Mouse (Mus musculus): Measurements from ENCODE around the gene Vmp1.
A peak's percentile ranks its signal among the peaks of the same experiment; 100 is the strongest.

The Vmp1 gene

GRCm38 (mm10) chr11:86602116-86602515 is 81.5 kb downstream of the Vmp1 start:
- DNase-seq (ENCODE audit: low read depth, low spot score), result peak; percentile 87

GRCm38 (mm10) chr11:86600209-86600557 is 83.5 kb downstream of the Vmp1 start:
- DNase-seq (ENCODE audit: low read depth, low spot score), result no peak

- no peak for DNase-seq (ENCODE audit: low read depth, low spot score)
Measured at GRCm38 (mm10) chr11:86599378-86600208, 84.0 kb downstream of the Vmp1 start.

- peak; percentile 62 for DNase-seq (ENCODE audit: low read depth, low spot score)
Measured at GRCm38 (mm10) chr11:86598572-86598971, 85.1 kb downstream of the Vmp1 start.

- no peak for DNase-seq (ENCODE audit: low read depth, low spot score)
Measured at GRCm38 (mm10) chr11:86598154-86598553, 85.5 kb downstream of the Vmp1 start.

GRCm38 (mm10) chr11:86596976-86597375 is 86.7 kb downstream of the Vmp1 start:
- DNase-seq (ENCODE audit: low read depth, low spot score), result no peak

- no peak for DNase-seq (ENCODE audit: low read depth, low spot score)
Measured at GRCm38 (mm10) chr11:86596187-86596960, 87.3 kb downstream of the Vmp1 start.

GRCm38 (mm10) chr11:86595366-86595765 is 88.3 kb downstream of the Vmp1 start:
- no peak for DNase-seq (ENCODE audit: low read depth, low spot score)

- DNase-seq (ENCODE audit: low read depth, low spot score), result no peak
Measured at GRCm38 (mm10) chr11:86594188-86594876, 89.3 kb downstream of the Vmp1 start.

GRCm38 (mm10) chr11:86593443-86593842 is 90.2 kb downstream of the Vmp1 start:
- no peak for DNase-seq (ENCODE audit: low read depth, low spot score)

- peak; percentile 95 for DNase-seq (ENCODE audit: low read depth, low spot score)
Measured at GRCm38 (mm10) chr11:86592993-86593392, 90.6 kb downstream of the Vmp1 start.

- no peak for DNase-seq (ENCODE audit: low read depth, low spot score)
Measured at GRCm38 (mm10) chr11:86591931-86592616, 91.6 kb downstream of the Vmp1 start.

- DNase-seq (ENCODE audit: low read depth, low spot score), result no peak
Measured at GRCm38 (mm10) chr11:86591301-86591845, 92.3 kb downstream of the Vmp1 start.

GRCm38 (mm10) chr11:86590579-86590978 is 93.1 kb downstream of the Vmp1 start:
- DNase-seq (ENCODE audit: low read depth, low spot score), result no peak

- no peak for DNase-seq (ENCODE audit: low read depth, low spot score)
Measured at GRCm38 (mm10) chr11:86590066-86590465, 93.6 kb downstream of the Vmp1 start.

GRCm38 (mm10) chr11:86588583-86589298 is 94.9 kb downstream of the Vmp1 start:
- DNase-seq (ENCODE audit: low read depth, low spot score), result no peak

GRCm38 (mm10) chr11:86587830-86588229 is 95.8 kb downstream of the Vmp1 start:
- DNase-seq (ENCODE audit: low read depth, low spot score), result no peak

GRCm38 (mm10) chr11:86586868-86587792 is 96.5 kb downstream of the Vmp1 start:
- peak; percentile 99 for DNase-seq (ENCODE audit: low read depth, low spot score)

- peak; percentile 71 for DNase-seq (ENCODE audit: low read depth, low spot score)
Measured at GRCm38 (mm10) chr11:86586177-86586867, 97.3 kb downstream of the Vmp1 start.
